Mouse (Mus musculus): ENCODE measurements around the gene Selenok. TPM values are rescaled to one million over a fixed set of nuclear protein-coding genes. Genes with fewer than 3 reads are reported as not detected.

Gene Selenok
- polyA plus RNA-seq (2015; fragmentation: Nextera tagmentation; extraction: Ambion mirVana), result 263 and 288 TPM in 2 replicates

GRCm38 (mm10) chr14:29968075-29968821, at the start of gene Selenok:
Gene Selenok (plus strand): TSS chr14:29968308.
- peak within 1 kb of the TSS; percentile 92 for H3K9ac ChIP-seq
- H3K27me3 ChIP-seq, result no peaks in the 10 kb centered on the region
- H3K4me2 ChIP-seq, result peak within 1 kb of the TSS; percentile 65
- ATAC-seq (replicated peaks; ENCODE audit: low FRiP score), result peak; percentile 100
- H3K4me1 ChIP-seq, result peaks cover 11% of the 10 kb centered on the region
- H3K36me3 ChIP-seq, result peaks cover 35% of the 10 kb centered on the region
- WGBS, result under 1% methylated on average over 49 of the region's 49 CpGs
- no peaks in the 10 kb centered on the region for H3K9me3 ChIP-seq (replicated peaks)
- peak within 1 kb of the TSS; percentile 95 for H3K4me3 ChIP-seq (replicated peaks)
- peak within 1 kb of the TSS; percentile 87 for H3K27ac ChIP-seq

- H3K9ac ChIP-seq, result no peak overlapping the region
- no peaks in the 10 kb centered on the region for H3K4me1 ChIP-seq
These were observed 39.1 kb upstream of the Selenok start for GRCm38 (mm10) chr14:29928966-29929365.

GRCm38 (mm10) chr14:29935516-29935915, 32.6 kb upstream of the Selenok start:
- no peak overlapping the region for H3K4me3 ChIP-seq (replicated peaks)
- no peak overlapping the region for H3K9ac ChIP-seq
- no peak overlapping the region for H3K4me2 ChIP-seq
- H3K9me3 ChIP-seq (replicated peaks), result no peaks in the 10 kb centered on the region
- H3K27ac ChIP-seq, result no peak overlapping the region
- 0 out of 2 replicates have a peak, but pooled peaks cover 11% of the 10 kb centered on the region for H3K27me3 ChIP-seq
- no peak for ATAC-seq (replicated peaks; ENCODE audit: low FRiP score)
- 0 out of 2 replicates have a peak, but pooled peaks cover 3% of the 10 kb centered on the region for H3K4me1 ChIP-seq
- no peaks in the 10 kb centered on the region for H3K36me3 ChIP-seq
- WGBS, result 69% methylated on average over 5 of the region's 5 CpGs

More at GRCm38 (mm10) chr14:29928966-29929365, 39.1 kb upstream of the Selenok start:
- H3K9me3 ChIP-seq (replicated peaks), result no peaks in the 10 kb centered on the region
- no peaks in the 10 kb centered on the region for H3K36me3 ChIP-seq
- no peak overlapping the region for H3K4me3 ChIP-seq (replicated peaks)
- H3K27ac ChIP-seq, result no peak overlapping the region
- ATAC-seq (replicated peaks; ENCODE audit: low FRiP score), result no peak
- 73% methylated on average over 4 of the region's 4 CpGs for WGBS
- H3K4me2 ChIP-seq, result no peak overlapping the region
- no peaks in the 10 kb centered on the region for H3K27me3 ChIP-seq

GRCm38 (mm10) chr14:29937466-29937865, 30.6 kb upstream of the Selenok start:
- no peak overlapping the region for H3K4me2 ChIP-seq

GRCm38 (mm10) chr14:29939600-29940312, 28.4 kb upstream of the Selenok start:
- 48% methylated on average over 20 of the region's 20 CpGs for WGBS
- no peak overlapping the region for H3K9ac ChIP-seq
- no peak overlapping the region for H3K4me2 ChIP-seq
- no peaks in the 10 kb centered on the region for H3K36me3 ChIP-seq
- H3K27ac ChIP-seq, result no peak overlapping the region
- H3K4me3 ChIP-seq (replicated peaks), result no peak overlapping the region
- 0 out of 2 replicates have a peak, but pooled peaks cover 3% of the 10 kb centered on the region for H3K4me1 ChIP-seq
- H3K9me3 ChIP-seq (replicated peaks), result no peaks in the 10 kb centered on the region
- peaks cover 33% of the 10 kb centered on the region for H3K27me3 ChIP-seq
- ATAC-seq (replicated peaks; ENCODE audit: low FRiP score), result no peak

More at GRCm38 (mm10) chr14:29937466-29937865, 30.6 kb upstream of the Selenok start:
- no peak overlapping the region for H3K4me3 ChIP-seq (replicated peaks)
- peaks cover 25% of the 10 kb centered on the region for H3K27me3 ChIP-seq
- H3K9ac ChIP-seq, result no peak overlapping the region
- H3K36me3 ChIP-seq, result no peaks in the 10 kb centered on the region
- 0 out of 2 replicates have a peak, but pooled peaks cover 3% of the 10 kb centered on the region for H3K4me1 ChIP-seq
- H3K27ac ChIP-seq, result no peak overlapping the region
- no peaks in the 10 kb centered on the region for H3K9me3 ChIP-seq (replicated peaks)
- WGBS, result 79% methylated on average over 15 of the region's 15 CpGs
- ATAC-seq (replicated peaks; ENCODE audit: low FRiP score), result no peak

- Histone ChIP-seq H3K9me3 (replicated peaks) (no peaks in the 10 kb centered on the region), H3K27ac (no peak overlapping the region), H3K27me3 (peaks cover 33% of the 10 kb centered on the region), H3K4me1 (0 out of 2 replicates have a peak, but pooled peaks cover 3% of the 10 kb centered on the region), H3K9ac (no peak overlapping the region), H3K36me3 (no peaks in the 10 kb centered on the region), H3K4me2 (no peak overlapping the region), H3K4me3 (replicated peaks) (no peak overlapping the region)
- ATAC-seq (replicated peaks; ENCODE audit: low FRiP score), result no peak
- 41% methylated on average over 10 of the region's 10 CpGs for WGBS
These were observed 27.7 kb upstream of the Selenok start for GRCm38 (mm10) chr14:29940313-29940812.

GRCm38 (mm10) chr14:29940877-29941276, 27.2 kb upstream of the Selenok start:
- WGBS, result 25% methylated on average over 2 of the region's 2 CpGs
- no peaks in the 10 kb centered on the region for H3K36me3 ChIP-seq
- H3K9me3 ChIP-seq (replicated peaks), result no peaks in the 10 kb centered on the region
- H3K4me2 ChIP-seq, result no peak overlapping the region
- peaks cover 33% of the 10 kb centered on the region for H3K27me3 ChIP-seq
- 0 out of 2 replicates have a peak, but pooled peaks cover 3% of the 10 kb centered on the region for H3K4me1 ChIP-seq
- H3K27ac ChIP-seq, result no peak overlapping the region
- H3K4me3 ChIP-seq (replicated peaks), result no peak overlapping the region
- H3K9ac ChIP-seq, result no peak overlapping the region
- ATAC-seq (replicated peaks; ENCODE audit: low FRiP score), result no peak

GRCm38 (mm10) chr14:29946761-29947309, 21.3 kb upstream of the Selenok start:
- ATAC-seq (replicated peaks; ENCODE audit: low FRiP score), result no peak
- H3K9ac ChIP-seq, result no peak overlapping the region
- H3K4me3 ChIP-seq (replicated peaks), result no peak overlapping the region
- no peaks in the 10 kb centered on the region for H3K36me3 ChIP-seq
- H3K4me1 ChIP-seq, result no peaks in the 10 kb centered on the region
- no peak overlapping the region for H3K27ac ChIP-seq
- 79% methylated on average over 5 of the region's 5 CpGs for WGBS
- no peaks in the 10 kb centered on the region for H3K9me3 ChIP-seq (replicated peaks)
- H3K4me2 ChIP-seq, result no peak overlapping the region
- H3K27me3 ChIP-seq, result peaks cover 14% of the 10 kb centered on the region; the same call in 1 of the 2 replicates

- Histone ChIP-seq H3K9me3 (replicated peaks) (no peaks in the 10 kb centered on the region), H3K27ac (no peak overlapping the region), H3K4me3 (replicated peaks) (no peak overlapping the region), H3K27me3 (no peaks in the 10 kb centered on the region), H3K9ac (no peak overlapping the region), H3K4me1 (no peaks in the 10 kb centered on the region), H3K36me3 (no peaks in the 10 kb centered on the region), H3K4me2 (no peak overlapping the region)
- no peak for ATAC-seq (replicated peaks; ENCODE audit: low FRiP score)
- WGBS, result 83% methylated on average over 4 of the region's 4 CpGs
These were observed 17.3 kb upstream of the Selenok start for GRCm38 (mm10) chr14:29950805-29951204.

GRCm38 (mm10) chr14:29957393-29957792, 10.7 kb upstream of the Selenok start:
- Histone ChIP-seq H3K9me3 (replicated peaks) (no peaks in the 10 kb centered on the region), H3K4me1 (no peaks in the 10 kb centered on the region), H3K27ac (no peak overlapping the region), H3K9ac (no peak overlapping the region), H3K4me2 (no peak overlapping the region), H3K36me3 (no peaks in the 10 kb centered on the region), H3K4me3 (replicated peaks) (no peak overlapping the region), H3K27me3 (no peaks in the 10 kb centered on the region)
- ATAC-seq (replicated peaks; ENCODE audit: low FRiP score), result no peak

GRCm38 (mm10) chr14:29967611-29968010, 497 bp upstream of the Selenok start:
- WGBS, result 63% methylated on average over 7 of the region's 7 CpGs

GRCm38 (mm10) chr14:29971446-29971845, 3.3 kb downstream of the Selenok start:
- Histone ChIP-seq H3K9ac (no peak overlapping the region), H3K36me3 (peaks cover 67% of the 10 kb centered on the region)
- whole genome bisulfite sequencing, result 93% methylated on average over 7 of the region's 7 CpGs

More at GRCm38 (mm10) chr14:29967611-29968010, 497 bp upstream of the Selenok start:
- H3K36me3 ChIP-seq, result peaks cover 28% of the 10 kb centered on the region
- H3K4me2 ChIP-seq, result peak overlapping the region; percentile 65
- no peaks in the 10 kb centered on the region for H3K27me3 ChIP-seq
- H3K9ac ChIP-seq, result peak overlapping the region; percentile 19; the same call in 1 of the 2 replicates
- ATAC-seq (replicated peaks; ENCODE audit: low FRiP score), result no peak
- peak overlapping the region; percentile 95 for H3K4me3 ChIP-seq (replicated peaks)
- no peaks in the 10 kb centered on the region for H3K9me3 ChIP-seq (replicated peaks)
- peaks cover 11% of the 10 kb centered on the region for H3K4me1 ChIP-seq
- peak overlapping the region; percentile 54 for H3K27ac ChIP-seq

More at GRCm38 (mm10) chr14:29971446-29971845, 3.3 kb downstream of the Selenok start:
- Histone ChIP-seq H3K9me3 (replicated peaks) (no peaks in the 10 kb centered on the region), H3K27ac (no peak overlapping the region), H3K27me3 (no peaks in the 10 kb centered on the region), H3K4me2 (no peak overlapping the region), H3K4me3 (replicated peaks) (no peak overlapping the region), H3K4me1 (peaks cover 11% of the 10 kb centered on the region)
- no peak for ATAC-seq (replicated peaks; ENCODE audit: low FRiP score)
